Mouse (Mus musculus): Measurements from ENCODE around the gene Auts2. TPM values are rescaled to one million over a fixed set of nuclear protein-coding genes. Genes with fewer than 3 reads are reported as not detected.

Gene Auts2
- total and polyA plus RNA-seq, 2 experiments from 2014 or later = 6.8 to 12.1 TPM

GRCm38 (mm10) chr5:132249523-132249922 is 293.6 kb downstream of the Auts2 start:
- H3K36me3 ChIP-seq (replicated peaks; ENCODE audit: control insufficient read depth, insufficient read depth, low read length) = no peaks in the 10 kb centered on the region
- WGBS = 55% methylated on average over 11 of the region's 11 CpGs
- H3K9ac ChIP-seq (replicated peaks; ENCODE audit: low read depth, low read length) = no peak overlapping the region
- ATAC-seq (ENCODE audit: insufficient read depth, low read depth) (no peak), DNase-seq (ENCODE audit: low spot score) (no peak)
- H3K4me2 ChIP-seq (ENCODE audit: low read depth, low read length) = no peak overlapping the region
- H3K27ac ChIP-seq (ENCODE audit: low read depth) = no peak overlapping the region
- no peaks in the 10 kb centered on the region for H3K27me3 ChIP-seq (ENCODE audit: control insufficient read depth, insufficient read depth, low read length)
- no peaks in the 10 kb centered on the region for H3K4me1 ChIP-seq (ENCODE audit: control insufficient read depth, insufficient read depth)
- TF ChIP-seq EP300 (IDR thresholded peaks at IDR 0.05; ENCODE audit: low read depth) = no peak
- no peak for TF ChIP-seq CTCF (IDR thresholded peaks at IDR 0.05; ENCODE audit: low read depth)
- H3K9me3 ChIP-seq (replicated peaks; ENCODE audit: control insufficient read depth, low read length) = no peaks in the 10 kb centered on the region
- H3K4me3 ChIP-seq (ENCODE audit: low read depth, low read length) = no peak overlapping the region

- no peak overlapping the region for H3K27ac ChIP-seq (ENCODE audit: low read depth)
- no peaks in the 10 kb centered on the region for H3K9me3 ChIP-seq (replicated peaks; ENCODE audit: control insufficient read depth, low read length)
- no peaks in the 10 kb centered on the region for H3K36me3 ChIP-seq (replicated peaks; ENCODE audit: control insufficient read depth, insufficient read depth, low read length)
- no peak overlapping the region for H3K4me2 ChIP-seq (ENCODE audit: low read depth, low read length)
- no peak for ATAC-seq (ENCODE audit: insufficient read depth, low read depth)
- H3K27me3 ChIP-seq (ENCODE audit: control insufficient read depth, insufficient read depth, low read length) = no peaks in the 10 kb centered on the region
- H3K4me3 ChIP-seq (ENCODE audit: low read depth, low read length) = no peak overlapping the region
- 74% methylated on average over 7 of the region's 7 CpGs for WGBS
- DNase-seq (ENCODE audit: low spot score) = no peak
- no peak overlapping the region for H3K9ac ChIP-seq (replicated peaks; ENCODE audit: low read depth, low read length)
- TF ChIP-seq EP300 (IDR thresholded peaks at IDR 0.05; ENCODE audit: low read depth) = no peak
- no peak for TF ChIP-seq CTCF (IDR thresholded peaks at IDR 0.05; ENCODE audit: low read depth)
- H3K4me1 ChIP-seq (ENCODE audit: control insufficient read depth, insufficient read depth) = no peaks in the 10 kb centered on the region
These were observed 295.1 kb downstream of the Auts2 start for GRCm38 (mm10) chr5:132248069-132248468.

- H3K36me3 ChIP-seq (replicated peaks; ENCODE audit: control insufficient read depth, insufficient read depth, low read length) = no peaks in the 10 kb centered on the region
- H3K9ac ChIP-seq (replicated peaks; ENCODE audit: low read depth, low read length) = no peak overlapping the region
- no peak for DNase-seq (ENCODE audit: low spot score)
- no peaks in the 10 kb centered on the region for H3K4me1 ChIP-seq (ENCODE audit: control insufficient read depth, insufficient read depth)
- H3K27ac ChIP-seq (ENCODE audit: low read depth) = no peak overlapping the region
- no peak overlapping the region for H3K4me3 ChIP-seq (ENCODE audit: low read depth, low read length)
- H3K9me3 ChIP-seq (replicated peaks; ENCODE audit: control insufficient read depth, low read length) = no peaks in the 10 kb centered on the region
- WGBS = 85% methylated on average over 5 of the region's 5 CpGs
- H3K27me3 ChIP-seq (ENCODE audit: control insufficient read depth, insufficient read depth, low read length) = no peaks in the 10 kb centered on the region
- H3K4me2 ChIP-seq (ENCODE audit: low read depth, low read length) = no peak overlapping the region
- no peak for ATAC-seq (ENCODE audit: insufficient read depth, low read depth)
- no peak for TF ChIP-seq EP300 (IDR thresholded peaks at IDR 0.05; ENCODE audit: low read depth)
- no peak for TF ChIP-seq CTCF (IDR thresholded peaks at IDR 0.05; ENCODE audit: low read depth)
These were observed 307.7 kb downstream of the Auts2 start for GRCm38 (mm10) chr5:132235460-132235859.

- Histone ChIP-seq H3K4me2 (ENCODE audit: low read depth, low read length) (no peak overlapping the region), H3K4me3 (ENCODE audit: low read depth, low read length) (no peak overlapping the region), H3K9me3 (replicated peaks; ENCODE audit: control insufficient read depth, low read length) (no peaks in the 10 kb centered on the region), H3K36me3 (replicated peaks; ENCODE audit: control insufficient read depth, insufficient read depth, low read length) (no peaks in the 10 kb centered on the region), H3K27ac (ENCODE audit: low read depth) (no peak overlapping the region), H3K27me3 (ENCODE audit: control insufficient read depth, insufficient read depth, low read length) (no peaks in the 10 kb centered on the region), H3K4me1 (ENCODE audit: control insufficient read depth, insufficient read depth) (peaks cover 7% of the 10 kb centered on the region; the same call in 1 of the 2 replicates), H3K9ac (replicated peaks; ENCODE audit: low read depth, low read length) (no peak overlapping the region)
- WGBS = 74% methylated on average over 7 of the region's 7 CpGs
- ATAC-seq (ENCODE audit: insufficient read depth, low read depth) = no peak
- no peak for TF ChIP-seq CTCF (IDR thresholded peaks at IDR 0.05; ENCODE audit: low read depth)
- no peak for TF ChIP-seq EP300 (IDR thresholded peaks at IDR 0.05; ENCODE audit: low read depth)
- no peak for DNase-seq (ENCODE audit: low spot score)
These were observed 308.7 kb downstream of the Auts2 start for GRCm38 (mm10) chr5:132234471-132234870.

GRCm38 (mm10) chr5:132231280-132232047 is 311.7 kb downstream of the Auts2 start:
- H3K4me3 ChIP-seq (ENCODE audit: low read depth, low read length) = no peak overlapping the region
- WGBS = 36% methylated on average over 10 of the region's 10 CpGs
- no peak overlapping the region for H3K4me2 ChIP-seq (ENCODE audit: low read depth, low read length)
- H3K9me3 ChIP-seq (replicated peaks; ENCODE audit: control insufficient read depth, low read length) = no peaks in the 10 kb centered on the region
- 0 out of 2 replicates have a peak, but pooled peaks cover 5% of the 10 kb centered on the region for H3K27me3 ChIP-seq (ENCODE audit: control insufficient read depth, insufficient read depth, low read length)
- ATAC-seq (ENCODE audit: insufficient read depth, low read depth) (peak; percentile 65), DNase-seq (ENCODE audit: low spot score) (peak; percentile 78)
- H3K9ac ChIP-seq (replicated peaks; ENCODE audit: low read depth, low read length) = no peak overlapping the region
- TF ChIP-seq CTCF (IDR thresholded peaks at IDR 0.05; ENCODE audit: low read depth) = peak; percentile 94
- no peak for TF ChIP-seq EP300 (IDR thresholded peaks at IDR 0.05; ENCODE audit: low read depth)
- no peak overlapping the region for H3K27ac ChIP-seq (ENCODE audit: low read depth)
- H3K4me1 ChIP-seq (ENCODE audit: control insufficient read depth, insufficient read depth) = peaks cover 7% of the 10 kb centered on the region; the same call in 1 of the 2 replicates
- H3K36me3 ChIP-seq (replicated peaks; ENCODE audit: control insufficient read depth, insufficient read depth, low read length) = no peaks in the 10 kb centered on the region
